Mouse (Mus musculus): ENCODE results near the gene Znrf1. TPM values are rescaled to one million over a fixed set of nuclear protein-coding genes. Genes with fewer than 3 reads are reported as not detected.

Znrf1 gene
- polyA plus RNA-seq (2012; rRNA removed), result 19.6 and 23.5 TPM in 2 replicates

GRCm38 (mm10) chr8:111536031-111536977, at the start of gene Znrf1:
Znrf1 (plus strand) TSS chr8:111536097.

GRCm38 (mm10) chr8:111521713-111522429, 14.0 kb upstream of the Znrf1 start, which contains the start of gene Wdr59:
Wdr59 (minus strand) TSS chr8:111522092.

GRCm38 (mm10) chr8:111630105-111630521, 94.2 kb downstream of the Znrf1 start, which contains the start of gene Ldhd:
Ldhd (minus strand) TSS chr8:111630374.

DNA sequence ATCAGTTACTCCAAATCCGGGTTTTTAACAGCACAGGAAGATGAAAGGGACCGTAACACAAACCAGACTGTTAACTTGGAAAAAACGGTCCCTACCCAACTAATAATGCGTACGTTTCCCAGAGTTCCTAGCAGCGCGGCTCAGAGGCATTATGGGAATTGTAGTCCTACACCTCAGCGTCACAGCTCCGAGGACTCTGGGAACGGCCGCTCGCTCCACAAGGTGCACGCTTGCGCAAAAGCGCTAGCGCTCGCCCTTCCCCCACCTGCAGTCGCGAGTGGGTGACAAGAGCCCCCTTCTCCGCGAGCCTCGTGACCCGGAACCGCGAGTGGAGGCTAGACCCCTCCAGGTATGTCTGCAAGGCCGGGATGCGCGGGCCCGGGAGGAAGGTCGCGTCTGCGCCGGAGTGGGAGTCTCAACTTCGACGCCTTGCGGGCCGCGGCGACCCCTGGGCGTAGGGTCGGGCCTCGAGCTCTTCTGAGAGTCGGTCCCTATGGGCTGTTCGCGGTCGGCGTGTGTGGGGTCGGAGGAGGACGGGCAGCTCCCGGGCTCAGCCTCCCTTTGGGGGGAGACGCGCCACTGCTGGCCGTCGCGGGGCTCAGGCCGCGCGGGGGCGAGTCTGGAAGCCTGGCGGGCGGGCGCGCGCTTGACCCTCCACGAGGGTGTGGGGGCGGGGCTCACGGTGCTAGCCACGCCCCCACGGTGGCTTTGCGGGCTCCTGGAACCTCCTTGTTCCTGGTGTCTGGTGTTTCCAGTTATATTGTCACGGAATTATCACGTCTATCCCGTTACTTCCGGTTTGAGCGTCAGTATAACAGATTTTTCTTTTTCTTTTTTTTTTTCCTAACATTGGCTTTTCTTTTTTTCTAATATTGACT, 107.6 kb downstream of the Znrf1 start, which contains the start of gene Zfp1:
TSS of gene Zfp1 (plus strand) at position 138 of the 878 bp plus-strand sequence.

Other genes with a start within 250 kb of the Znrf1 start
- 14.1 and 14.8 TPM in 2 replicates for gene Rfwd3, start 235.9 kb upstream of the Znrf1 start, polyA plus RNA-seq (2012; rRNA removed)
- gene Mlkl, start 197.9 kb upstream of the Znrf1 start, polyA plus RNA-seq (2012; rRNA removed), result 3.4 and 4.4 TPM in 2 replicates
- 0.01 and 0.05 TPM in 2 replicates for gene Fa2h, start 142.3 kb upstream of the Znrf1 start, polyA plus RNA-seq (2012; rRNA removed)
- 2.8 and 3.1 TPM in 2 replicates for gene Wdr59, start 14.0 kb upstream of the Znrf1 start, polyA plus RNA-seq (2012; rRNA removed)
- 3.5 and 4.7 TPM in 2 replicates for gene Ldhd, start 94.3 kb downstream of the Znrf1 start, polyA plus RNA-seq (2012; rRNA removed)
- gene Zfp1, start 107.3 kb downstream of the Znrf1 start, polyA plus RNA-seq (2012; rRNA removed), result 3.6 and 4.3 TPM in 2 replicates
- 0.24 and 41.1 TPM in 2 replicates for gene Ctrb1, start 154.9 kb downstream of the Znrf1 start, polyA plus RNA-seq (2012; rRNA removed)
- gene Bcar1, start 207.7 kb downstream of the Znrf1 start, polyA plus RNA-seq (2012; rRNA removed), result 13.1 and 15.0 TPM in 2 replicates